Mouse (Mus musculus) kidney, adult 2 months (tissue): ENCODE measurements around the gene Csf3.

Experiments
- CTCF ChIP-seq: fragments of 200-500 bp; conservative IDR thresholded peaks from 2 replicates; pipeline ENCODE4 v1.5.1; 2011; ENCODE audit warnings: low read depth, mild to moderate bottlenecking, control low read depth, low read length, moderate library complexity, mixed read lengths; ENCODE audit not compliant: insufficient read depth, insufficient read length
- POLR2A ChIP-seq: fragments of 200-500 bp; IDR thresholded peaks from one replicate; pipeline ENCODE4 v1.6.1; 2011; ENCODE audit warnings: low read depth, low read length, control low read depth

GRCm38 (mm10) chr11:98747804-98748505 lies 46.9 kb downstream of the Csf3 start:
- TF ChIP-seq POLR2A (no peak), CTCF (no peak)
